Mouse (Mus musculus) lung, embryonic 14.5 days (tissue): ENCODE data around the gene Nbeal1. TPM values are rescaled to one million over a fixed set of nuclear protein-coding genes. Genes with fewer than 3 reads are reported as not detected.

Experiments
- ATAC-seq: fragments of 200-750 bp; cut with Nextera tagmentation; 2 replicates; pipeline ENCODE4 v1.8.0; 2017; ENCODE audit warnings: mild to moderate bottlenecking, moderate TSS enrichment, moderate library complexity; ENCODE audit not compliant: insufficient read depth
- DNase-seq: peaks from one replicate; pipeline ENCODE4 v3.0.0-alpha.2; 2015
- H3K27ac ChIP-seq: fragments of 300-500 bp; sonication (generic); 2 replicates; pipeline ENCODE4 v1.5.1; 2014; ENCODE audit warnings: low read depth, mild to moderate bottlenecking, moderate library complexity
- H3K27me3 ChIP-seq: fragments of 300-500 bp; sonication (generic); 2 replicates; pipeline ENCODE4 v1.6.1; 2014; ENCODE audit warnings: low read length, control low read depth; ENCODE audit not compliant: insufficient read depth
- H3K36me3 ChIP-seq: fragments of 300-500 bp; sonication (generic); 2 replicates; pipeline ENCODE4 v1.6.1; 2014; ENCODE audit warnings: control low read depth; ENCODE audit not compliant: insufficient read depth
- H3K4me1 ChIP-seq: fragments of 300-500 bp; sonication (generic); 2 replicates; pipeline ENCODE4 v1.6.1; 2014; ENCODE audit warnings: antibody characterized with exemption, control low read depth; ENCODE audit not compliant: insufficient read depth
- H3K4me2 ChIP-seq: fragments of 300-500 bp; sonication (generic); 2 replicates; pipeline ENCODE4 v1.6.1; 2014; ENCODE audit warnings: mild to moderate bottlenecking
- H3K4me3 ChIP-seq: fragments of 300-500 bp; sonication (generic); 2 replicates; pipeline ENCODE4 v1.5.1; 2014; ENCODE audit warnings: low read depth, low read length
- H3K9ac ChIP-seq: fragments of 300-500 bp; sonication (generic); 2 replicates; pipeline ENCODE4 v1.6.1; 2014
- H3K9me3 ChIP-seq: fragments of 300-500 bp; sonication (generic); 2 replicates; pipeline ENCODE4 v1.6.1; 2016; ENCODE audit warnings: low read depth, low read length, control low read depth
- CTCF ChIP-seq: IDR thresholded peaks from 2 replicates; pipeline ENCODE4 v1.5.1; 2016; ENCODE audit warnings: antibody characterized with exemption, low read depth
- WGBS: fragments of 180-500 bp; shearing (Covaris S2); extraction: QIAGEN DNeasy Blood & Tissue Kit; methylation state at CpG from one replicate; pipeline ENCODE4 v1.1.7; 2014; 5-methylcytosine and 5-hydroxymethylcytosine counted together
- polyA plus RNA-seq: library from polyadenylated mRNA; unstranded; fragments of >200 nt; fragmentation: Nextera tagmentation; extraction: Ambion mirVana; gene quantifications from 2 replicates; pipeline ENCODE4 v1.2.1, GENCODE M21; 2014

Nbeal1 gene
- polyA plus RNA-seq = 13.4 and 13.6 TPM in 2 replicates

DNA sequence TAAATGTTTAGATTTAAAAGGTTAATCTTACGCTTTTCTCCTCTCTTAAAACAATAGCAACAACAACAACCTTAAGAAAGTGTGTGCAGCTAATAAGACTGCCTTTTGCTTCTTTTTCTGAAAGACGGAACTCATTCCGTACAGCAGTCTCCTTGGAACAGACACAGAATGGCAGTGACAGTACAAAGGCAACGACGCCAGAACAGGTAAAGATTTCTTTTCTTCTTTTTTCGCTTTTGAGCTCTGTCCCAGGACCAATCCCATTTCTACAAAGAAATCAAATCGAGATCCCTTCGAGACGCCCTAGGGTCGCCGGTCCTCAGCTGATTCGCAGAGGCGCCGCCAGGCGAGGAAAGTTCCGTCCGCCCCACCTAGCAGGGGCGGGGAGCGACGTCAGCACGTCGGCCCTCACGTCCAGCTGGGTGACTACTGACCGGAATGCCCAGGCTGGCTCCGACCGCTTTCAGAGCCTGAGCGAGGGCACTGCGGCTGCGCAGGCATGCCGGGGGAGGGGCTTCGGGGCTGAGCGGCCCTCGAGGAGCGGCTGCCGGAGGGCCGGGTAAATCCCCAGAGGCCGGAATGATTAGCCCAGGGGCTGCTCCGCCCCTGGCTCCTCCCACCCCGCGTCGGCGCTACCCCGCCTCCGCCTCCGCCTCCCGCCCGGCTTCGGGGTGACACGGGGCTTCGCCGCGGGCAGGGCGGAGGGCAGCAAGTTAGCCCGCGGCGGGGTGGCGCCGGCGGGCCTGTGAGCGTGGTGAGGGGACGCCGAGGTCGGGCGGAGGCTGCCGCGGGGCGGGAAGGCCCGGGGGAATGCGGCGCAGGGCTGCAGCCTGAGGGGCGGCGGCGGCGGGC, at the start of gene Nbeal1:
Nbeal1 (plus strand) TSS at position 668 of the 852 bp plus-strand sequence.
- under 1% methylated on average over 70 of the region's 74 CpGs for WGBS
- peak; percentile 49 for TF ChIP-seq CTCF
- H3K4me3 ChIP-seq = peak within 1 kb of the TSS; percentile 82
- peak; percentile 99 for ATAC-seq
- peak within 1 kb of the TSS; percentile 65 for H3K4me2 ChIP-seq
- peak; percentile 99 for DNase-seq
- peak within 1 kb of the TSS; percentile 90 for H3K9ac ChIP-seq
- H3K4me1 ChIP-seq = peaks cover 6% of the 10 kb centered on the region
- H3K9me3 ChIP-seq = no peaks in the 10 kb centered on the region
- H3K36me3 ChIP-seq = 0 out of 2 replicates have a peak, but pooled peaks cover 2% of the 10 kb centered on the region
- peak within 1 kb of the TSS; percentile 97 for H3K27ac ChIP-seq
- no peaks in the 10 kb centered on the region for H3K27me3 ChIP-seq

DNA sequence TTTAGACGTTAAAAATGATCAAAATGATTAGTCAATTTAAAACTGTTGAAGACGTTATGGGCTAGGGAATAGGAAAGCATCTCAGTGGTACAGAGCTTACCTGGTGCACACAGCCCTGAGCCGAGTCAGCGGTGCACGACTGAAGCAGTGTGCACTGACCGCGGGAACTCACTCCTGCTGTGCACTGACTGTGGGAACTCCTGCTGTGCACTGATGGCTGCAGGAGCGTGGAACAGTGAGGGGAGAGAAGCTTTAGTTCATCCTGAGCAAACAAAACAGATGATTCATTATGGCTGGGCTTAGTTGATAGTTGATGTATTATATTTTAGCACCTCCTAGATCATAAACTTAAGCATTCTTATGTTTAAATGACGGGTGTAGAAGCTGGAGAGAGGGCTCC, 43.1 kb upstream of the Nbeal1 start:
- ATAC-seq = no peak
- WGBS = 55% methylated on average over 9 of the region's 9 CpGs

DNA sequence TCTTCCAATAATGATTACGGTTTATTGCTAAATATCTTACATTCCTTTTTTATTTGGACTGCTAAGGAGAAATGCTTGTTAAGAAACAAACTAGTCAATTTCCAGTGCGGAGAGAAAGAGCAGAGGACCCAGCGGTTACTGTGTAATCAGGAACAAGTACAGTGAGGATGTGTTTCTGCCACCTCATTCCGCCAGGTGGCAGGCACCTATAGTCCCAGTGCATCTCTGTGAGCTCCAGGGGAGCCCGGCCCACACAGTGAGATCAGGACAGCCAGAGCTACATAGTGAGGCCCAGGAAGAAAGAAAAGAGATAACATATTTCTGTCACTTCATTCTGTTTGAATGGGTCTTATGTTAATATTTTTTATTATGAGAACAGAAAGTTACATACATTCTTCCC, 27.7 kb upstream of the Nbeal1 start:
- no peaks in the 10 kb centered on the region for H3K4me1 ChIP-seq
- H3K36me3 ChIP-seq = 0 out of 2 replicates have a peak, but pooled peaks cover 4% of the 10 kb centered on the region
- H3K4me2 ChIP-seq = no peak overlapping the region
- no peak overlapping the region for H3K9ac ChIP-seq
- 49% methylated on average over 5 of the region's 5 CpGs for WGBS
- H3K9me3 ChIP-seq = no peaks in the 10 kb centered on the region
- TF ChIP-seq CTCF = peak; percentile 44
- ATAC-seq = no peak
- no peak overlapping the region for H3K27ac ChIP-seq
- peak; percentile 33 for DNase-seq
- no peaks in the 10 kb centered on the region for H3K27me3 ChIP-seq
- H3K4me3 ChIP-seq = no peak overlapping the region

More for the DNA sequence above, 43.1 kb upstream of the Nbeal1 start:
- no peaks in the 10 kb centered on the region for H3K36me3 ChIP-seq
- no peaks in the 10 kb centered on the region for H3K4me1 ChIP-seq
- no peak overlapping the region for H3K9ac ChIP-seq
- no peak overlapping the region for H3K4me2 ChIP-seq
- DNase-seq = no peak
- no peak overlapping the region for H3K27ac ChIP-seq
- H3K27me3 ChIP-seq = no peaks in the 10 kb centered on the region
- no peaks in the 10 kb centered on the region for H3K9me3 ChIP-seq
- no peak for TF ChIP-seq CTCF
- no peak overlapping the region for H3K4me3 ChIP-seq

DNA sequence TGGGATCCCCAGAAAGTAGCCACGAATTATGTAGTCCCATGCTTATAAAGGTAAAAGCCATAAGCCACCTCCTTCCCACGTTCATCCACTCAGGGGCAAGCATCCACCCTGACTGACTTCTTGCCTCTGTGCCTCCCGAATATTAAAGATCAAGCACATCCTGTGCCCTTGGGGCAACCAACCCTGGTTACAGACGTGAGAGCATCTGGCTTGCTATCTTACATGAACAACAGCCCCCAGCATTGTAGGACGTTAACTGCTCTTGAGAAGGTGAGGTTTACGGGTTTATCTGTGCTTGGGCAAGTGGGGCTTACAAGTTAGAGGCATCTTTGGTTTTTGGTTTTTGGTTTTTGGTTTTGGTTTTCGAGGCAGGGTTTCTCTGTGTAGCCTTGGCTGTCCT, 23.7 kb upstream of the Nbeal1 start:
- DNase-seq = no peak
- H3K36me3 ChIP-seq = 0 out of 2 replicates have a peak, but pooled peaks cover 4% of the 10 kb centered on the region
- no peak overlapping the region for H3K27ac ChIP-seq
- TF ChIP-seq CTCF = no peak
- no peaks in the 10 kb centered on the region for H3K4me1 ChIP-seq
- H3K4me2 ChIP-seq = no peak overlapping the region
- 78% methylated on average over 7 of the region's 7 CpGs for WGBS
- H3K9ac ChIP-seq = no peak overlapping the region
- H3K4me3 ChIP-seq = no peak overlapping the region
- no peaks in the 10 kb centered on the region for H3K27me3 ChIP-seq
- no peaks in the 10 kb centered on the region for H3K9me3 ChIP-seq
- no peak for ATAC-seq

DNA sequence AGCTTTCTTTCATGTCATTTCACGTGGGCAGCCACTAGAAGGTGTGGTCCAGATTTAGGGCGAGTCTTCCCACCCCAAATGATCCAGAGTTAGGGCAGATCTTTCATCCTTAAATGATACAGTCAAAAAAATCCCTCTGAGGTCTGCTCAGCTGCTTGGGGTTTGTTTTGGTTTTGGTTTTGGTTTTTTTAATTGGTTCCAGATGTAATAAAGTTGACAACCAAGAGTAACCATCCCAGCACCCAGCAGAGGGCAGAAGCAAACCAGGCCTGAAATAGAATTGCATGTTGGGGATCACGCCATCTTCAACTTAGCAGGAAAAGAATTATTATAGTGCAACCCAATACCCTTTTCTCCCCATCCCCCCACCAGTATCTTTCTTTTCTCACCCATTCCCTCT, 22.0 kb upstream of the Nbeal1 start:
- DNase-seq (peak; percentile 68), ATAC-seq (no peak)
- H3K36me3 ChIP-seq = 0 out of 2 replicates have a peak, but pooled peaks cover 4% of the 10 kb centered on the region
- peak; percentile 59 for TF ChIP-seq CTCF
- H3K27ac ChIP-seq = no peak overlapping the region
- no peaks in the 10 kb centered on the region for H3K9me3 ChIP-seq
- H3K4me1 ChIP-seq = no peaks in the 10 kb centered on the region
- no peak overlapping the region for H3K9ac ChIP-seq
- 24% methylated on average over 3 of the region's 3 CpGs for WGBS
- no peaks in the 10 kb centered on the region for H3K27me3 ChIP-seq
- H3K4me3 ChIP-seq = no peak overlapping the region
- H3K4me2 ChIP-seq = no peak overlapping the region

DNA sequence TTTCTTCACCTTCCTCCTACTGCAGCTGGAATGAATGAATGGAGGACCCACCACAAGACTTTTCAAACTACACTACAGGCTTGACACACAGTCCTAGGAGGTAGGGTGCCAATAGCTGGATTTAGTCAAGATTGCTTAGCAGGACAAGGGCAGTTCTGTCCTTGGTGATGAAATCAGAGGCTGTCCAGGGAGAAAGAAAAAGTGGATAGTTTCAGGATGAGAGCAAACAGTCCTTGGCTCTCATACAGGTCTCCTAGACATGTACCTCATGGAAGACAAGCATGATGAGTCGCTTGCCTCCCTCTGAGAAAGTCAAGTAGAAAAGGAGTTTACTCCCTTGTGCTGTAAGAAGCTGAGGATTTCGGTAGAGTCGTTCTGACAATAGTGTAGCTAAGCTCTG, 16.7 kb upstream of the Nbeal1 start:
- WGBS = 85% methylated on average over 3 of the region's 3 CpGs
- DNase-seq = no peak
- H3K9me3 ChIP-seq = no peaks in the 10 kb centered on the region
- TF ChIP-seq CTCF = no peak
- no peak for ATAC-seq
- H3K36me3 ChIP-seq = no peaks in the 10 kb centered on the region
- H3K4me1 ChIP-seq = no peaks in the 10 kb centered on the region
- H3K9ac ChIP-seq = no peak overlapping the region
- no peak overlapping the region for H3K4me2 ChIP-seq
- no peak overlapping the region for H3K27ac ChIP-seq
- H3K4me3 ChIP-seq = no peak overlapping the region
- no peaks in the 10 kb centered on the region for H3K27me3 ChIP-seq

DNA sequence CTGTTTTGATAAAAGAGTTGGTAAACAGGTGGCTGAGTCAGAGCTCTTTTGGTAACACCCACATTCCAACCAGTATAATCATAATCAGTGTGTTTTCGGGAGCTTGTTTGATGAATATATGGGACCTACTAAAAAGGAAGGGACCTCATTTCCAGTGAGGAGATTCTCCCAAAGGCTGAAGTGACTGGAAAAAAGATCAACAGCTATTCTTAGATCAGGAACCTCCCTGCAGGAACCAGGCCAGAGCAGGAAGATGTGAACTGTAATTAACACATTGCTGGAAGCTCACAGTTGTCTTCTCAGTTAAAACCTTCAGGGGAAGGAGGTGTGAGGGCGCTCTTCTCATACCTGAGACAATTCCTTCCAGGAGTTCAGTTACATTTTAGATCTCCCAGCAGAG, 10.8 kb upstream of the Nbeal1 start:
- no peak for DNase-seq
- ATAC-seq = no peak
- Histone ChIP-seq H3K4me2 (no peak overlapping the region), H3K36me3 (no peaks in the 10 kb centered on the region), H3K27ac (no peak overlapping the region), H3K9me3 (no peaks in the 10 kb centered on the region), H3K9ac (no peak overlapping the region), H3K4me1 (no peaks in the 10 kb centered on the region), H3K4me3 (no peak overlapping the region), H3K27me3 (no peaks in the 10 kb centered on the region)
- TF ChIP-seq CTCF = no peak
- 69% methylated on average over 2 of the region's 2 CpGs for WGBS
